Mouse (Mus musculus) testis, adult 2 months (tissue): ENCODE measurements around the gene Podnl1. TPM values are rescaled to one million over a fixed set of nuclear protein-coding genes. Genes with fewer than 3 reads are reported as not detected.
A peak's percentile ranks its signal among the peaks of the same experiment; 100 is the strongest.

Experiments
- H3K27ac ChIP-seq: fragments of 200-500 bp; 2 replicates; pipeline ENCODE4 v1.5.1; 2012; ENCODE audit warnings: low read depth, low read length; ENCODE audit not compliant: control insufficient read depth, insufficient read depth
- H3K27me3 ChIP-seq: fragments of 200-500 bp; 2 replicates; pipeline ENCODE4 v1.6.1; 2012; ENCODE audit warnings: mild to moderate bottlenecking, low read length, moderate library complexity; ENCODE audit not compliant: control insufficient read depth, insufficient read depth
- H3K36me3 ChIP-seq: fragments of 200-500 bp; 2 replicates; pipeline ENCODE4 v1.6.1; 2012; ENCODE audit warnings: mild to moderate bottlenecking, low read length; ENCODE audit not compliant: control insufficient read depth, insufficient read depth
- H3K4me1 ChIP-seq: fragments of 200-500 bp; 2 replicates; pipeline ENCODE4 v1.6.1; 2012; ENCODE audit warnings: low read length; ENCODE audit not compliant: control insufficient read depth, insufficient read depth
- H3K4me3 ChIP-seq: fragments of 200-500 bp; 2 replicates; pipeline ENCODE4 v1.5.1; 2012; ENCODE audit warnings: low read depth, mild to moderate bottlenecking, low read length, moderate library complexity, mixed read lengths; ENCODE audit not compliant: control insufficient read depth
- CTCF ChIP-seq: fragments of 200-500 bp; IDR thresholded peaks from 2 replicates; pipeline ENCODE4 v1.5.1; 2012; ENCODE audit warnings: low read depth, mild to moderate bottlenecking, inconsistent platforms, low read length, moderate library complexity; ENCODE audit not compliant: control insufficient read depth, insufficient read depth, insufficient replicate concordance
- POLR2A ChIP-seq: fragments of 200-500 bp; IDR thresholded peaks from 2 replicates; pipeline ENCODE4 v1.6.1; 2012; ENCODE audit warnings: low read depth, mild to moderate bottlenecking, inconsistent platforms, low read length, moderate library complexity; ENCODE audit not compliant: control insufficient read depth
- polyA plus RNA-seq: library from polyadenylated mRNA; depleted of rRNA; stranded (reverse); fragments of >200 nt; gene quantifications from 2 replicates; pipeline ENCODE4 v1.2.3, GENCODE M21; 2012

Podnl1 gene
- polyA plus RNA-seq, 1 experiment: 0.07 TPM

DNA sequence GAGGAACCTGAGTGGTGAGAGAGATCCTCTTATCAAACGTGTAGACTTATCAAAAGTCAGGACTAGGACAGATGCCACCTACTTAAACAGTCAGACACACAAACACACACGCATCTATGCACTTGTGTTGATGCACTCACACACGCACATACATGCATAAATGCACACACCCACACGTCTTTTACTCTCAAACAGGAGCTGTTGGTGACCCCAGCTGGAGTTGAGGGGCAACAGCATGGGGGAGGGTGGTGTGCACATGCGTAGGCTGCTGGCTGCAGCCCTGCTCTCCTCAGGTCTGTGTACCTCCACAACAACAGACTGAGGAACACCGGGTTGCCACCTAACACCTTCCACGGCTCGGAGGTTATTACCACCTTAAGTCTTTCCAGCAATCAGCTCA is 2.5 kb downstream of the Podnl1 start:
- TF ChIP-seq POLR2A (no peak), CTCF (no peak)
- Histone ChIP-seq H3K27ac (no peak overlapping the region), H3K27me3 (no peaks in the 10 kb centered on the region), H3K4me3 (peak overlapping the region; percentile 48), H3K36me3 (no peaks in the 10 kb centered on the region), H3K4me1 (peaks cover 4% of the 10 kb centered on the region)

DNA sequence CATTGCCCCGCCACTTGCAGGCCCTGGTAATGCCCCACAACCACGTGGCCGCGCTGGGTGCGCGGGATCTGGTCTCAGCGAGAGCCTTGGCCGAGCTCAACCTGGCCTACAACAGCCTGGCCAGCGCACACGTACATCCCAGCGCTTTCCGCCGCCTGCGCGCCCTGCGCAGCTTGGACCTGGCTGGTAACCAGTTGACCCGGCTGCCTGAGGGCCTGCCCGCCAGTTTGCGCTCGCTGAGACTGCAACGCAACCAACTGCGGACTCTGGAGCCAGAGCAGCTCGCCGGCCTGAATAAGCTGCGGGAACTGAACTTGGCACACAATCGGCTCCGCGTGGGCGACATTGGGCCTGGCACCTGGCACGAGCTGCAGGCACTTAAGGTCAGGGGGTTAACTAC is 5.0 kb downstream of the Podnl1 start:
- Histone ChIP-seq H3K4me3 (no peak overlapping the region), H3K36me3 (no peaks in the 10 kb centered on the region; the same call in 1 of the 2 replicates), H3K27ac (no peak overlapping the region), H3K27me3 (no peaks in the 10 kb centered on the region), H3K4me1 (peaks cover 4% of the 10 kb centered on the region)
- no peak for TF ChIP-seq POLR2A
- no peak for TF ChIP-seq CTCF

DNA sequence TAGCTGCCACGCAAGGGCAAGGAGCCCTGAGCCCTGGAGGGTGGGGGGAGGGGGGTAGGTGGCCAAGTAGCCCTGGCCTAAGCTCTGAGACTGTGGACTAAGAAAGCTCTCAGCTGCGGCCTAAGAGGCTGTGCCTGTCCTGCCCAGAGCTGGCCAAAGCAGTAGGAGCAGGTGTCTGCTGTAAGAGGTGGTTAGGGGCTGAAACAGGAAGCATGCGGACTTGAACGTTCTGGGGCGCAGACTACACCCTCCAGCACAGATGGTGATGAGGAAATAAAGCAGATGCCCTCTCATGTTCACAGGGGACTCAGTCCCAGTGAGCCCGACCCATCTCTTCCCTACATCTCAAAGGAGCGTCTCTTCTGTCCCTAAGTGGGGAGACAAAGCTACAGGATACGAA is 6.4 kb downstream of the Podnl1 start:
- Histone ChIP-seq H3K4me3 (no peak overlapping the region), H3K27ac (no peak overlapping the region), H3K4me1 (peaks cover 4% of the 10 kb centered on the region), H3K36me3 (no peaks in the 10 kb centered on the region; the same call in 1 of the 2 replicates), H3K27me3 (no peaks in the 10 kb centered on the region)
- TF ChIP-seq POLR2A (no peak), CTCF (no peak)

DNA sequence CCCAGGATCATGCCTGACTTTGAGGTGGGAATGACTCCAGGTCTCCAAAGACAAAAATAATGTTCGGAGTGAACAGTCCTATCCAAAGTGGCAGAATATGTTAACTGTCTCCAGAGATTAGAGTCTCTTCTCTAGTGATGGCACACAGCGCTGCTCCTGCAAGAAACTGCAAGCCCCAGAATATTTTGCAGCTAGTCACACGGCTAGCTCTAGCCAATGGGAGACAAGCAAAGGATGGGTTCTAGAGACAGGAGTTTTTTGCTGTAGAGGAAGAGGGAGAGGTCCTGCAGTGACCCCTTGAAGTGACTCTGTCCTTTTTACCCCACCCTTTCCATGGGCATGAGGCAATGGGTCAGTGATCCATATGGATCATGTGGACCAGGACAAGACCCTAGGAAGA is 12.1 kb downstream of the Podnl1 start:
- no peak for TF ChIP-seq POLR2A
- TF ChIP-seq CTCF: no peak
- Histone ChIP-seq H3K4me3 (no peak overlapping the region), H3K27me3 (no peaks in the 10 kb centered on the region), H3K4me1 (no peaks in the 10 kb centered on the region), H3K36me3 (no peaks in the 10 kb centered on the region; the same call in 1 of the 2 replicates), H3K27ac (no peak overlapping the region)

DNA sequence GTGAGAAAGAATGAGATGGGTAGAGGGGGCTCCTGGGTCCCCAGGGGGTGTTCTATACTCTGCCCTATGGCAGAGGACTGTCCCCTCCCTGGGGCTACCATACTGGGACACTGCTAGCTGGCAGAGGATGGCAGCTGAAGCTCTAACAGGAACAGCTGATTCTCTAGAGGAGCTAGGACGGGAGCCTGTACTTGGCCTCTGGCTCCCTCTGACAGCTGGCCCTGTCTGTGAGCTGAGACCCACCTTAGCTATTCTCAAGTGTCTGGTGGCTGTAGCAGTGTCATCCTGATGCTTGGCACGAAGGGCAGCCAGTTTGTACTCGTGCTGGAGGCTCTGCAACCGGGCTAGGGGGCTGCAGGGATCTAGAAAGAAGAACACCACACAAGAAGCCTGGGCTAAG is 15.0 kb downstream of the Podnl1 start:
- Histone ChIP-seq H3K4me1 (no peaks in the 10 kb centered on the region), H3K27ac (no peak overlapping the region), H3K4me3 (no peak overlapping the region), H3K27me3 (no peaks in the 10 kb centered on the region), H3K36me3 (no peaks in the 10 kb centered on the region; the same call in 1 of the 2 replicates)
- TF ChIP-seq POLR2A (no peak), CTCF (no peak)

DNA sequence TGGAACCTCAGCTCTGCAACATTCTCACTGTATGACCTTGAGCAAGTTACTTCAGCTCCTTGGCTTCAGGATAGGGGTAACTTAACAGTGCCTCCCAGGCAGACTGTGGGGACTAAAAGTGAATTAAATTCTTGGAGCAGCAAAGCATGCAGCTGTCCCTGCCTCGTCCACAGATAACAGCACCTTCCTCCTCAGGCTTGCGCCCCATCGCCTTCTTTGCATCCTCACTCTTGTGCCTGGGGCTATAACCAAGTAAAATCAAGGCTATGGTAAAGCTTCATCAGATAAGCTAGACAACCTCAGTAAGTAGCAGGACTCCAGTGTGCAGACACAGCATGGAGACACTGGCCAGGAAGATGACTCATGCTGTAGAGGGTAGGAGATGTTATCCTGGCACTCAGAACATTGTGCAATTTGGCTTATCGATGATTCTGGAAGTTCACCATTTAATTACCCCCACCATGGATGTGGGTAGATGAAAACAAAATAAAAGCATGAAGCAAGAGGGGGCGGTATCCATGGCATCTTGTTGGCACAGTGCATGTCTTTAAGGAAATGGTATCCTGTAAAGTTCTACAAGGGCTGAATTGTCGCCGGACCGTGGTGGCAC is 19.0 kb downstream of the Podnl1 start:
- TF ChIP-seq POLR2A (no peak), CTCF (no peak)
- Histone ChIP-seq H3K4me1 (peaks cover 6% of the 10 kb centered on the region), H3K27ac (no peak overlapping the region), H3K27me3 (no peaks in the 10 kb centered on the region), H3K4me3 (no peak overlapping the region), H3K36me3 (no peaks in the 10 kb centered on the region; the same call in 1 of the 2 replicates)

DNA sequence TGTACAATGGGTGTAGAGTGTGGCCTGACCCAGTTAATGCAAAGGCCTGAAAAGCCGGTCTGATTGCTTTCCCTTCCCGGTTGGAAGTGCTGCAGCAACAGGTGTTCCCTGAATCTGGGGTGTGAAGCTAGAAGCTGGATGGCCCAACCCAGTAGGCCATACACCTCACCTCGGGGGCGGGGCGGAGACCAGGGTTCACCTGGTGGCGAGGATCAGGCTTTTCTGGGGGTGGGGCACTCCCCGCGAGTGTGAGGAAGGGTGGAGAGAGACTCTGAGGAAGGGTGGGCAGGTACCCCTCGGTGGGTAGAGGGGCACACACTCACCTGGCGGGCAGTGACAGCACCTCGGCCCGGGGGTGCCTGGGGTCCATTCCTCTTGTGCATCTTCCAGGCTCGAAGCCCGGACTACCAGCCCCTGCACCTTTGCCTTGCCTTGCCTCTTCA is 21.6 kb downstream of the Podnl1 start:
- Histone ChIP-seq H3K36me3 (no peaks in the 10 kb centered on the region; the same call in 1 of the 2 replicates), H3K27me3 (no peaks in the 10 kb centered on the region), H3K4me3 (peak overlapping the region; percentile 89), H3K27ac (peak overlapping the region; percentile 30), H3K4me1 (peaks cover 6% of the 10 kb centered on the region)
- no peak for TF ChIP-seq POLR2A
